In the genomic region with DNA sequence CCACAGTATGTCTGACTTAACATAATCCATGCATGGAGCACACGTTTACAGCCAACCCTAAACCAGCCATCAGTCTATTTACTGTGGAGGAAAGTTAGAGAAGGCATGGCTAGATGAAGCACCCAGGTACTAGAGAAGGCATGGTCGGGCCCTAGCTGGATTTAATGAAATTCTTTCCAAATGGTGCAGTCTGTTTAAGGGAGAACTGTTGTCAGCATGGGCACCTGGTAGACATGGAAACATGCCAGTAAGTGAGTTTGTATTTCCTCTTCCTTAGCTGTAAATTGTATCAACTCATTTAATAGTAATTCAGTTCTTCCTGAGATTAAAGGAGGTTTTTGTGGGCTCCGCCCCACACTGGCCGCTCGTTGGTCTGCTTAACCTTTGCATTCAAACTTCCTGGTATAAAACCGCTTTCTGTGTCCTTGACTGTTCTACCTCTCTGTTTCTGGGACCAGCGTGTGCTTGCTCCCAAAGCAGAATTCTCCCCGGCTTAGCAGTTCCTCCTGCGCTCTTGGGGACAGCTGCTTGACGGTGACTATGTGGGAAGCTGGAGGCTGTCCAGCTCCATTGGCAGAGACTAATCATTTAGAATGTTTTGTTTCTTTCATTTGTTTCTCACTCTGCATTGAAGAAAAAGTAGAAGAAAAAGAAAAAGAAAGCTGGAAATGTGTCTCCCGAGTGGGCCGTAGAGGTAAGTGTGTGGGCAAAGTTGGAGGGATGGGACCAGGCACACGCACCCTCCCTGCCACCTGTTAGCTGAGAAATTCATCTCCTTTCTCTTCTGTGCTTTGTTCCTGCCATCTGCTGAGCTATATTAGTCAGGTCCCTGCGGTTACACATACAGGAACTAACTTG, we compare ENCODE assay signal across 8 mouse cellular contexts.
DNase-seq lines count a peak whose midpoint lies in the region; ATAC-seq and TF ChIP-seq lines count a peak whose summit lies in the region.

No protein-coding gene starts in this region.

- H3K9ac ChIP-seq in intestine, embryonic 16.5 days (ENCODE audit: low read depth, low read length): no peak overlapping the region
- no peak overlapping the region for H3K9ac ChIP-seq in lung, postnatal 0 days (replicated peaks; ENCODE audit: low read depth)
- H3K9ac ChIP-seq in heart, embryonic 11.5 days (ENCODE audit: low read depth, low read length): no peak overlapping the region

- no peaks in the 10 kb centered on the region for H3K9me3 ChIP-seq in intestine, embryonic 16.5 days (ENCODE audit: control insufficient read depth, low read length)
- no peaks in the 10 kb centered on the region for H3K9me3 ChIP-seq in lung, postnatal 0 days (ENCODE audit: low read length)
- H3K9me3 ChIP-seq in heart, embryonic 11.5 days (replicated peaks; ENCODE audit: control insufficient read depth, low read length): no peaks in the 10 kb centered on the region

- H3K36me3 ChIP-seq in intestine, embryonic 16.5 days (ENCODE audit: control insufficient read depth, insufficient read depth, low read length): no peaks in the 10 kb centered on the region
- H3K36me3 ChIP-seq in lung, postnatal 0 days (ENCODE audit: insufficient read depth, low read length): no peaks in the 10 kb centered on the region
- H3K36me3 ChIP-seq in heart, embryonic 11.5 days (ENCODE audit: control insufficient read depth, insufficient read depth, low read length): no peaks in the 10 kb centered on the region

- H3K27me3 ChIP-seq in intestine, embryonic 16.5 days (replicated peaks; ENCODE audit: control insufficient read depth, insufficient read depth, low read length): no peaks in the 10 kb centered on the region
- no peaks in the 10 kb centered on the region for H3K27me3 ChIP-seq in lung, postnatal 0 days (replicated peaks; ENCODE audit: insufficient read depth, low read length)
- no peaks in the 10 kb centered on the region; the same call in 1 of the 2 replicates for H3K27me3 ChIP-seq in heart, embryonic 11.5 days (ENCODE audit: control insufficient read depth, insufficient read depth, low read length)

- H3K4me3 ChIP-seq in intestine, embryonic 16.5 days (ENCODE audit: low read length): no peak overlapping the region
- no peak overlapping the region for H3K4me3 ChIP-seq in lung, postnatal 0 days (ENCODE audit: low read depth, low read length)
- no peak overlapping the region for H3K4me3 ChIP-seq in heart, embryonic 11.5 days (ENCODE audit: low read depth, low read length)

- no peak; the same call in 1 of the 2 replicates for TF ChIP-seq CTCF in lung, postnatal 0 days (IDR thresholded peaks at IDR 0.05)

- no peak for TF ChIP-seq EP300 in lung, postnatal 0 days (IDR thresholded peaks at IDR 0.05)

- 56% methylated on average over 14 of the region's 14 CpGs for WGBS in intestine, embryonic 16.5 days
- WGBS in lung, postnatal 0 days: 44% methylated on average over 14 of the region's 14 CpGs
- WGBS in heart, embryonic 11.5 days (ENCODE audit: insufficient replicate concordance): 83% methylated on average over 14 of the region's 14 CpGs

- intact Hi-C loops in gastrocnemius, postnatal 14 days (cut with DNase I; ENCODE audit: low total_unique reads): no loop called here
- intact Hi-C loops in gastrocnemius, postnatal 36 days (cut with DNase I): no loop called here

- no peak overlapping the region for H3K27ac ChIP-seq in intestine, embryonic 16.5 days (ENCODE audit: low read length)
- H3K27ac ChIP-seq in lung, postnatal 0 days (ENCODE audit: low read length): no peak overlapping the region
- H3K27ac ChIP-seq in heart, embryonic 11.5 days (ENCODE audit: low read depth, low read length): no peak overlapping the region

- ATAC-seq in intestine, embryonic 16.5 days: 0 out of 2 replicates have a peak, but pooled peaks have one; percentile 52
- no peak for ATAC-seq in lung, postnatal 0 days
- no peak for ATAC-seq in heart, embryonic 11.5 days (replicated peaks; ENCODE audit: insufficient number of reproducible peaks, low FRiP score, low TSS enrichment)

- peaks cover 7% of the 10 kb centered on the region; the same call in 1 of the 2 replicates for H3K4me1 ChIP-seq in intestine, embryonic 16.5 days (ENCODE audit: control insufficient read depth, insufficient read depth, low read length)
- H3K4me1 ChIP-seq in lung, postnatal 0 days (ENCODE audit: insufficient read depth, low read depth, low read length): no peaks in the 10 kb centered on the region
- no peaks in the 10 kb centered on the region for H3K4me1 ChIP-seq in heart, embryonic 11.5 days (ENCODE audit: control insufficient read depth, insufficient read depth, low read length)

- no peak overlapping the region for H3K4me2 ChIP-seq in intestine, embryonic 16.5 days (ENCODE audit: low read depth, low read length)
- H3K4me2 ChIP-seq in lung, postnatal 0 days (replicated peaks; ENCODE audit: low read depth, low read length): peak overlapping the region; percentile 4; the same call in 1 of the 2 replicates
- H3K4me2 ChIP-seq in heart, embryonic 11.5 days: no peak overlapping the region

- DNase-seq in gastrocnemius, postnatal 14 days: peak; percentile 29
- no peak for DNase-seq in gastrocnemius, postnatal 36 days
- DNase-seq in cerebellum, adult 11 months: peak; percentile 35
- no peak for DNase-seq in lung, postnatal 0 days (ENCODE audit: low spot score)
- DNase-seq in thymus, postnatal 25 days: no peak
- no peak for DNase-seq in urinary bladder, postnatal 36 days (ENCODE audit: low spot score in 2 of 2)

Comparison
In these comparisons a context has a peak if more than half of its experiments do, and no peak if none do; other contexts are left out.
1. DNase-seq: peak in gastrocnemius, postnatal 14 days (single experiment) and cerebellum, adult 11 months (single experiment); none in gastrocnemius, postnatal 36 days (0 of 2), lung, postnatal 0 days (single experiment), thymus, postnatal 25 days (single experiment) and urinary bladder, postnatal 36 days (0 of 2).